Mouse (Mus musculus) heart, embryonic 12.5 days (tissue): ENCODE data around the gene Olfr323. TPM values are rescaled to one million over a fixed set of nuclear protein-coding genes. Genes with fewer than 3 reads are reported as not detected.

Source experiments
- ATAC-seq: fragments of 200-750 bp; cut with Nextera tagmentation; 2 replicates; pipeline ENCODE4 v1.8.0; 2017; ENCODE audit warnings: moderate TSS enrichment, moderate library complexity; ENCODE audit not compliant: insufficient number of reproducible peaks, low FRiP score
- H3K27ac ChIP-seq: fragments of 300-500 bp; sonication (generic); 2 replicates; pipeline ENCODE4 v1.5.1; 2016; ENCODE audit warnings: mild to moderate bottlenecking, moderate library complexity; ENCODE audit not compliant: poor library complexity, severe bottlenecking
- H3K27me3 ChIP-seq: fragments of 300-500 bp; sonication (generic); replicated peaks from 2 replicates; pipeline ENCODE4 v1.6.1; 2016; ENCODE audit warnings: mild to moderate bottlenecking, moderate library complexity
- H3K36me3 ChIP-seq: fragments of 300-500 bp; sonication (generic); 2 replicates; pipeline ENCODE4 v1.6.1; 2016; ENCODE audit warnings: mild to moderate bottlenecking, moderate library complexity
- H3K4me1 ChIP-seq: fragments of 300-500 bp; sonication (generic); replicated peaks from 2 replicates; pipeline ENCODE4 v1.6.1; 2016; ENCODE audit warnings: mild to moderate bottlenecking
- H3K4me2 ChIP-seq: fragments of 300-500 bp; sonication (generic); 2 replicates; pipeline ENCODE4 v1.6.1; 2016; ENCODE audit warnings: mild to moderate bottlenecking, moderate library complexity
- H3K4me3 ChIP-seq: fragments of 300-500 bp; sonication (generic); 2 replicates; pipeline ENCODE4 v1.5.1; 2016; ENCODE audit warnings: mild to moderate bottlenecking
- H3K9ac ChIP-seq: fragments of 300-500 bp; sonication (generic); 2 replicates; pipeline ENCODE4 v1.6.1; 2016; ENCODE audit warnings: mild to moderate bottlenecking, moderate library complexity
- H3K9me3 ChIP-seq: fragments of 300-500 bp; sonication (generic); replicated peaks from 2 replicates; pipeline ENCODE4 v1.6.1; 2016; ENCODE audit warnings: mild to moderate bottlenecking, moderate library complexity
- WGBS: fragments of 180-500 bp; shearing (Covaris S2); methylation state at CpG from one replicate; pipeline ENCODE4 v1.1.7; 2016; 5-methylcytosine and 5-hydroxymethylcytosine counted together
- polyA plus RNA-seq: library from polyadenylated mRNA; unstranded; fragments of >200 nt; fragmentation: Nextera tagmentation; extraction: Ambion mirVana; gene quantifications from 2 replicates; pipeline ENCODE4 v1.2.1, GENCODE M21; 2016

The Olfr323 gene
- polyA plus RNA-seq, 1 experiment from 2014 or later = not detected

DNA sequence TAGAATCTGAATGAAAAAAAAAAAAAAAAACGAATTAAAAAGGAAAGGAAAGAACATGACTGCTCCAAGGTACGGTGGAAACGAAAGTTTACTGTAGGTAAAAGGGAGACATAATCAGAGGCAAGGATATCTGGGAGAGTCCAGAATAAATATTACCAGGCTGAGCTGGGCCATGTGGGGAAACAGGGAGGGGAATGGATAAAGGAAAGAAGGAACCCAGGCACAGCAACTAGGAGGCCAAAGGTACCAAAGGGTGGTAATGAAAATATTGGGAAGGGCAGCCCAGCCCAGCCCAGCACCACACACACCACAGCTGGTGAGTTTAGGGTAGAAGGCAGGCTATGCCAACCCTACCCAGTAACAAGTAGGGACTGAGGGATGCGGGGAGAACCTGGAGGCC lies 4.6 kb upstream of the Olfr323 start:
- no peak overlapping the region for H3K9ac ChIP-seq
- no peaks in the 10 kb centered on the region for H3K9me3 ChIP-seq
- no peaks in the 10 kb centered on the region for H3K4me1 ChIP-seq
- no peak overlapping the region for H3K4me2 ChIP-seq
- H3K4me3 ChIP-seq = no peak overlapping the region
- H3K27me3 ChIP-seq = peaks cover 27% of the 10 kb centered on the region
- ATAC-seq = no peak
- H3K36me3 ChIP-seq = no peaks in the 10 kb centered on the region
- no peak overlapping the region for H3K27ac ChIP-seq
- 60% methylated on average over 4 of the region's 4 CpGs for WGBS

DNA sequence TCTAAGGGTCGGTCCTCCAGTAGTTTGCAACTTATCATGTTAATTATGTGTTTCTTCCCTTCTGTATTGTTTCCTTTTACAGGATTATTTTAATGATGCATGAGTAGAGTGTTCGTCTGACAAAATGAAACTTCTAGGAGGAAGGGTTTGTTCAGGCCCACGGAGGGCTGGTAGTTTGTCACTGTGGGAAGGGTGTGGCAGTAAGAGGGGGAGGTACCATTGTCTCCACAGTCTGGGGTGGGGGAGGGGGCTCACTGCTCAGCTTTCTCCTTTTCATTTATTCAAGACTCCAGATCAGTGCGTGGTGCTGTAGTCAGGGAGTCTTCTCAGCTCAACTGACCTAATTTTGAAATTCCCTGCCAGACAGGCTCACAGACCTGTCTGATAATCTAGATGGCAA lies 4.2 kb downstream of the Olfr323 start:
- no peak overlapping the region for H3K9ac ChIP-seq
- no peak for ATAC-seq
- 66% methylated on average over 4 of the region's 4 CpGs for WGBS
- no peak overlapping the region for H3K4me3 ChIP-seq
- no peak overlapping the region for H3K27ac ChIP-seq
- H3K9me3 ChIP-seq = no peaks in the 10 kb centered on the region
- H3K27me3 ChIP-seq = no peaks in the 10 kb centered on the region
- H3K4me2 ChIP-seq = no peak overlapping the region
- H3K36me3 ChIP-seq = no peaks in the 10 kb centered on the region
- H3K4me1 ChIP-seq = no peaks in the 10 kb centered on the region

DNA sequence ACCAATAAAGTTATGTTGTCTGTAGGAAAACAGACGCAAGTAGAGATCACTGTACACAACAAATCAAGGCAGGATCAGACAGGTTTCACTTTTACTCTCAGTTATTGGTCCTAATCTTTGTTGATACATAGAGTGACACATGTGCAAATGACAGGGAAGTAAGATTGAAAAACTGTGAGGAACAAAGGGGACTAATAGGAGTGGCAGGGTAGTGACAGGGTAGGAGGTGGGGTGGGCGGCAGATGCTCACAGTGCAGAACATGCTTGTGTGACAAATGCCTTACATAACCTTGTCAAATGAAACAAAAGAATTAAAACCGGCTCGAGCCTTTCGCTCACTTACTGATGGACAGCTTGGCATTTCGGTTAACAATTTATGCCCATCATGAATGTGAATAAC lies 11.5 kb downstream of the Olfr323 start:
- no peak for ATAC-seq
- Histone ChIP-seq H3K4me3 (no peak overlapping the region), H3K9ac (no peak overlapping the region), H3K4me1 (peaks cover 8% of the 10 kb centered on the region), H3K9me3 (no peaks in the 10 kb centered on the region), H3K4me2 (no peak overlapping the region), H3K36me3 (no peaks in the 10 kb centered on the region), H3K27me3 (no peaks in the 10 kb centered on the region), H3K27ac (no peak overlapping the region)
- 71% methylated on average over 6 of the region's 6 CpGs for WGBS

DNA sequence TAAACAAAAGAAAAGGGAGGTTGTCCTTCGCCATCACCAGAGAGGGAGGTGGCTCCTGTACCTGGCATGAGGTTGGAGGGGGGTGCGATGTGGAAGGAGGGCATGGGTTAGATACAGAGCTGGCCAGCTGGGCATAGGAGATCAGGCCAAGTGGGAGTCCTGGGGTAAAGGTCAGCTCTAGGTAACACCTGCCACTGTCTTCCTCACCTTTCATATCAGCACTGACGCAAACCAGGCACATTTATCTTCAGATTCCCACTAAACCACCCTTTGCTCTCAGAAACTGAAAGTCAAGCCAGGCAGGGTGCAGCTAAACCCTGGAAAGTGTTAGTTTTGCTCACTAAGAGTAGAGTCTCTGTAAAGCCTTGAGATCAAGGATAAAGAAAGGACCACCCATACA lies 11.9 kb downstream of the Olfr323 start:
- Histone ChIP-seq H3K4me2 (no peak overlapping the region), H3K27ac (no peak overlapping the region), H3K4me1 (peaks cover 8% of the 10 kb centered on the region), H3K4me3 (no peak overlapping the region), H3K27me3 (no peaks in the 10 kb centered on the region), H3K36me3 (no peaks in the 10 kb centered on the region), H3K9ac (no peak overlapping the region), H3K9me3 (no peaks in the 10 kb centered on the region)
- ATAC-seq = no peak
- WGBS = 45% methylated on average over 3 of the region's 3 CpGs

DNA sequence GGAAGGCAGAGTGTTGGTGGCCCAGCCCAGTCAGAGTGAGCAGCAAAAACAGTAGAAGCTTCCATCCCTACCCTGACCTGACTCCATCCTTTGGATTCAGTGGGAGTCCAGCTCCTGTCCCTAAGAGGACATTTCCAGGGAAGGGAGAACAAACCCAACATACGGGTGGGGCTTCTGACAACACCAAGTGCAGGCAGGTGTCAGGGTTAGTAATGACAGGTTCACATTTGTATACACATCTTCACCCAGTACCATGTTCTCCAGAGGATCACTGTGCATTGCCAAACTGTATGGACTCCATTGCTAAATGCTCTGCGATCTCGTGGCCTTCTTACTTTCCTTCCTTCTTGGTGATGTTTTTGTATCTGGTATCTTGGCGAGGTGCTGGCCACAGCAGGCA lies 14.3 kb downstream of the Olfr323 start, which contains the start of gene 2210407C18Rik:
2210407C18Rik (minus strand) TSS at position 101 of the 400 bp plus-strand sequence.
- WGBS = 81% methylated on average over 4 of the region's 4 CpGs
- Histone ChIP-seq H3K36me3 (no peaks in the 10 kb centered on the region), H3K4me1 (peaks cover 8% of the 10 kb centered on the region), H3K27ac (no peak within 1 kb of the TSS), H3K9me3 (no peaks in the 10 kb centered on the region), H3K9ac (no peak within 1 kb of the TSS), H3K4me2 (no peak within 1 kb of the TSS), H3K27me3 (no peaks in the 10 kb centered on the region), H3K4me3 (no peak within 1 kb of the TSS)
- ATAC-seq = no peak

DNA sequence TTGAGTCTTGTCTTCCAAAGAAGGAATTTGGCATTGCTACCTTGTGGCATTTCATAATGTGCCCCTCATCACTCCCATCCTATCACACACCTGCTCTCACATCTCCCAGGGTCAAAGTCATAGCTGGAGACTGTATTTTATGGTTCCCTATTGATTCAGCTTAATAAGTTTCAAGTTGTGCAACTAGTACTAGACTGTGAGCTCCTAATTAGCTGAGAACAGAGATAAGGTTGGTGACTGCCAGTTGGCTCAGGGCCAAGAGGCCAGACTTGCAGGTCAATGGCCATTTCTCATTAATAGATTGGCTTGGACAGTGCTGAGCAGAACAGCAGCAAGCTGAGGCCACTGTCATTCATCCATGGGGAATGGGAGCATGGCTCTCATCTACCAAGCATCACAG lies 15.8 kb downstream of the Olfr323 start:
- no peak for ATAC-seq
- no peaks in the 10 kb centered on the region for H3K27me3 ChIP-seq
- H3K4me3 ChIP-seq = no peak overlapping the region
- H3K4me2 ChIP-seq = no peak overlapping the region
- H3K27ac ChIP-seq = no peak overlapping the region
- H3K9ac ChIP-seq = no peak overlapping the region
- H3K36me3 ChIP-seq = no peaks in the 10 kb centered on the region
- no peaks in the 10 kb centered on the region for H3K9me3 ChIP-seq
- peaks cover 8% of the 10 kb centered on the region for H3K4me1 ChIP-seq

DNA sequence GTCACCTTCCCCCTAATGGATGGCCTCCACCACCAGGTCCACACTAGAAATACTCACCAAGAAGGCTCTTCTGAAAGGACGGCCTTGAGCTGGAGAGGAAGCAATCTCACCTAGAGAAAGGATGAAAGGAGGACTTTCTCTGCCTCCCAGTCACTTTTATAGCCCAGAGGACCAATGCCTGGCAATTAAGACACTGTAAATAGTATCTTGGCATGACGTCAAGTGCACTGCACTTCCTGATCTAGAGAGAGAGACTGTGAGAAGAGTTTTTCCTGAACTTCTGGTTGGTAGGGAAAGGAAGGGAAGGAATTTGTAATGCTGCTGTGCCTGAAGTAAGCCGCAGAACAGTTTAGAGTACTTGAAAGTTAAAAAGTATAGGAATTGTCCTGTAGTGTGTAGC lies 16.9 kb downstream of the Olfr323 start:
- no peaks in the 10 kb centered on the region for H3K9me3 ChIP-seq
- H3K4me2 ChIP-seq = no peak overlapping the region
- no peak overlapping the region for H3K9ac ChIP-seq
- no peaks in the 10 kb centered on the region for H3K36me3 ChIP-seq
- no peak for ATAC-seq
- no peak overlapping the region for H3K4me3 ChIP-seq
- H3K4me1 ChIP-seq = peaks cover 7% of the 10 kb centered on the region
- WGBS = 65% methylated on average over 3 of the region's 3 CpGs
- no peak overlapping the region for H3K27ac ChIP-seq
- H3K27me3 ChIP-seq = no peaks in the 10 kb centered on the region

DNA sequence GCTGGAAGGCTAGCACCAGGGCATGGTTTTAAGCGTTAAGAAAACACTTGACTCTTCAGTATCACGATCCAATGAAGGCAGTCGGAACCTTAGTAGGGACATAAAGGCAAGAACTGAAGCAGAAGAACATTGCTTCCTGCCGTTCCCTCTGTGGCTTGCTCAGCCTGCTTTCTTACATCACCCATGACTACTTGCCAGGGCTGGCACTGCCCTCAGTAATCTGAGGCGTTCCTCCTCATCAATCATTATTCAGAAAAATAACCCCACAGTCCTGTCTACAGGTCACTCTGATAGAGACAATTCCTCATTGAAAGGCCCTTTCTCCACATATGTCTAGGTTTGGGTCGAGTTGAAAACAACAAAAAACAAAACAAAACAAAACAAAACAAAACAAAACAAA lies 23.3 kb downstream of the Olfr323 start:
- Histone ChIP-seq H3K36me3 (no peaks in the 10 kb centered on the region), H3K4me3 (no peak overlapping the region), H3K9me3 (no peaks in the 10 kb centered on the region; the same call in 1 of the 2 replicates), H3K4me2 (no peak overlapping the region), H3K27me3 (no peaks in the 10 kb centered on the region), H3K9ac (no peak overlapping the region), H3K27ac (no peak overlapping the region), H3K4me1 (no peaks in the 10 kb centered on the region)
- WGBS = 80% methylated on average over 6 of the region's 6 CpGs
- ATAC-seq = no peak

DNA sequence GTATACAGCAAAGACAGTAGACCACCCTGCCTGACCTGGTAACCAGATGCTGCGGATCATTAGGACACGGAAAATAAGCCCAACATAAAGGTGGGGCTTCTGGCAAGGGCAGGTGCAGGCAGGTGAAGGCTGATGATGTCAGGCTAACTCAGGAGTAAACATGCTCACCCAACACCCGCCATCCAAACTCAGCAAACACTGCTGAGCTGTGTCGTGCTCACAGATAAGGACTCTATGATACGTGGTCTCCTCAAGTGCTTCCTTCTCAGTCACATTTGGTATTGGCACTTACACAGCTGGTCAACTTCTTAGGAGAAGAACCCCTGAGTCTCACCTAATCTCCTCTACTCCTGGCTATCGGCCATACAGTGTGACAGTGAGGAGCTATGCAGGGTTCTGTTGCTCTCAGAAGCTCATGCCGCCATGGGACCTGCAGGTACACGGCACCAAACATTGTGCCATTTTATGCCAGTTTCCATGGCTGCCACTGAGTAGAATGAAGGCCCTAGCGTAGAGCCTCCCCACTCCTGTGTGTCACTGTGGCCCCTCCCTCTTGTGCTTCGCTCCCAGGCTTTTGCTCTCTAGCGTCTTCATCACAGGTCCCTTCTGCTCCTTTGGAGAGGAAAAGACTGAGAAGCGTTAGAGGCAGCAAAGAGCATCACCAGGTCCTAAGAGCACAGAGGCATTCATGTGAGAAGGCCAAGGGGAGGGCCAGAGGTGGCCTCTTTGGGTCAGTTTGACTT lies 24.0 kb downstream of the Olfr323 start:
- WGBS = 74% methylated on average over 12 of the region's 12 CpGs

DNA sequence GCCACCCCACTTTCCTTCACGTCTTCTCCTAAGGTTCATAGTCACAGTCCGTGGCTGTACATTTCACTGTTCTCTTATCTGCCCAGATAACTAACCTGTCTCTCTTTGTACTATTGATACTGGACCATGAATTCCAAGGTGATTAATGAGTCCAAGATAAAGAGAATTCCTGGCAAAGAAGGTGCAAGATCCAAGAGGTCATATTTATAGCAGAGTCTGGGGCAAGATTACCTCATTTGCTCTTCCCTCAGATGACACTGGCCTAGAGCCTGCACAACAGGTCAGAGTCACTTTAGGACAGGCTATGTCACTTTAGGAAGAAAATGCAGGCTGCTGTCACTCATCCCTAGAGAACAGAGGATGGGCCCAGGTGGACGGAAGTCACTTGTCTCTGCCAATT lies 25.1 kb downstream of the Olfr323 start:
- Histone ChIP-seq H3K9me3 (no peaks in the 10 kb centered on the region; the same call in 1 of the 2 replicates), H3K4me1 (no peaks in the 10 kb centered on the region), H3K4me2 (no peak overlapping the region), H3K36me3 (no peaks in the 10 kb centered on the region), H3K27ac (no peak overlapping the region), H3K9ac (no peak overlapping the region), H3K27me3 (0 out of 2 replicates have a peak, but pooled peaks cover 3% of the 10 kb centered on the region), H3K4me3 (no peak overlapping the region)
- ATAC-seq = no peak
- WGBS = 58% methylated on average over 3 of the region's 3 CpGs

More for the DNA sequence above, 24.0 kb downstream of the Olfr323 start:
- Histone ChIP-seq H3K4me3 (no peak overlapping the region), H3K9ac (no peak overlapping the region), H3K36me3 (no peaks in the 10 kb centered on the region), H3K9me3 (no peaks in the 10 kb centered on the region; the same call in 1 of the 2 replicates), H3K4me2 (no peak overlapping the region), H3K27me3 (0 out of 2 replicates have a peak, but pooled peaks cover 3% of the 10 kb centered on the region), H3K4me1 (no peaks in the 10 kb centered on the region), H3K27ac (no peak overlapping the region)
- no peak for ATAC-seq

DNA sequence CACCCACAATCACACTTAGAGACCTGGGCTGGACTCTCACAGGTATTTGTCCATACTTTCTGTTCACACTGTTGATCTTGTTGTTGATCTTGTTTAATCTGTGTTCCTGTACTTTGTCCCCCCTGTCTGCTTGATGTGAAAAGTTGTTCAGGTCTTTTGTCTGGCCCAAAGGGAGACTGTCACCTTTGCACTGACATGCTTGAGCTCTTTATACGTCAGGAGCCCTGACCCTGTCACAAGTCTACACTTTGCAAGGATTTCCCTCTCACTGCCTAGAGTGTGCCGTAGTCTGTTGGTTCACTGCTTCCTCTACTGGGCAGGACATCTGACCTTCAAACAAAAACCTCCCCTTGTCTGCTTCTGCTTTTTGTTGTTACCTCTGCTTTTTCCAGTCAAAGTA lies 25.6 kb downstream of the Olfr323 start:
- Histone ChIP-seq H3K9me3 (no peaks in the 10 kb centered on the region; the same call in 1 of the 2 replicates), H3K4me3 (no peak overlapping the region), H3K27me3 (0 out of 2 replicates have a peak, but pooled peaks cover 3% of the 10 kb centered on the region), H3K4me2 (no peak overlapping the region), H3K9ac (no peak overlapping the region), H3K27ac (no peak overlapping the region), H3K4me1 (no peaks in the 10 kb centered on the region), H3K36me3 (no peaks in the 10 kb centered on the region)
- WGBS = 59% methylated on average over 2 of the region's 2 CpGs
- ATAC-seq = no peak
